In genomic region chr16:22431335-22431734, GRCm38 (mm10) we compare ENCODE assay signal across 20 mouse cellular contexts.
"Had no signal": no experiment of that assay in that cellular context is flagged by ENCODE, and none has a peak within 500 bp of the region (broad histone marks: within the 10 kb centered on the region; RNA-seq: fewer than 3 reads in every experiment).

No protein-coding gene starts in this region.

- ATAC-seq: intestine, embryonic 16.5 days; liver, embryonic 12.5 days; midbrain, embryonic 15.5 days had no signal

- H3K4me2 ChIP-seq: limb, embryonic 13.5 days; liver, embryonic 12.5 days; liver, embryonic 15.5 days; midbrain, embryonic 12.5 days; midbrain, embryonic 15.5 days had no signal

- H3K9me3 ChIP-seq: limb, embryonic 10.5 days; limb, embryonic 13.5 days; liver, embryonic 12.5 days; liver, embryonic 15.5 days; midbrain, embryonic 12.5 days; midbrain, embryonic 15.5 days had no signal

- H3K27ac ChIP-seq: kidney, postnatal 0 days; limb, embryonic 10.5 days; limb, embryonic 13.5 days; liver, embryonic 12.5 days; liver, embryonic 15.5 days; midbrain, embryonic 12.5 days; midbrain, embryonic 15.5 days; stomach, postnatal 0 days had no signal

- H3K4me3 ChIP-seq: layer of hippocampus, adult 2 months; limb, embryonic 10.5 days; limb, embryonic 13.5 days; liver, embryonic 12.5 days; liver, embryonic 15.5 days; midbrain, embryonic 12.5 days; midbrain, embryonic 15.5 days; myocyte had no signal

- H3K36me3 ChIP-seq: liver, embryonic 12.5 days; liver, embryonic 15.5 days; midbrain, embryonic 12.5 days; midbrain, embryonic 15.5 days had no signal

- DNase-seq: kidney, adult 2 months; kidney, postnatal 25 days; layer of hippocampus, adult 9-11 months; liver; lung, adult 18-20 months; lung, postnatal 14 days; right cerebral cortex, postnatal 4 days; thymus, adult 2 months; thymus, postnatal 14 days had no signal

- H3K27me3 ChIP-seq: limb, embryonic 13.5 days had no signal

- H3K9ac ChIP-seq: limb, embryonic 13.5 days; liver, embryonic 12.5 days; liver, embryonic 15.5 days; midbrain, embryonic 12.5 days; midbrain, embryonic 15.5 days had no signal
